Mouse (Mus musculus): ENCODE data around the gene 1190007I07Rik.

GRCm38 (mm10) chr10:82663289-82663688, 40.3 kb upstream of the 1190007I07Rik start:
- no peak for TF ChIP-seq POLR2A (IDR thresholded peaks at IDR 0.05; ENCODE audit: low read depth, low read length)
- no peak for TF ChIP-seq CTCF (conservative IDR thresholded peaks at IDR 0.05 in 1 of 2, IDR thresholded peaks at IDR 0.05 in 1 of 2; ENCODE audit: low read depth in 2 of 2, low read length in 2 of 2)
- TF ChIP-seq SMC3 (IDR thresholded peaks at IDR 0.05; ENCODE audit: low read depth, low read length): no peak
- no peak for TF ChIP-seq BHLHE40 (IDR thresholded peaks at IDR 0.05; ENCODE audit: low read depth, low read length)
- no peak for TF ChIP-seq EP300 (IDR thresholded peaks at IDR 0.05; ENCODE audit: low read length)
- TF ChIP-seq ETS1 (conservative IDR thresholded peaks at IDR 0.05; ENCODE audit: low read depth, low read length): no peak
- TF ChIP-seq NELFE (IDR thresholded peaks at IDR 0.05; ENCODE audit: low read depth, low read length): no peak
- no peak for TF ChIP-seq HCFC1 (IDR thresholded peaks at IDR 0.05; ENCODE audit: low read depth, low read length)

Measured in CH12.LX (cell line).